Mouse (Mus musculus) testis, postnatal 10 days (tissue): ENCODE data around the gene Aars2.

ENCODE experiments used
- DNase-seq: peaks from one replicate; pipeline ENCODE4 v3.0.0; 2021; ENCODE audit warnings: low spot score

The Aars2 gene

DNA sequence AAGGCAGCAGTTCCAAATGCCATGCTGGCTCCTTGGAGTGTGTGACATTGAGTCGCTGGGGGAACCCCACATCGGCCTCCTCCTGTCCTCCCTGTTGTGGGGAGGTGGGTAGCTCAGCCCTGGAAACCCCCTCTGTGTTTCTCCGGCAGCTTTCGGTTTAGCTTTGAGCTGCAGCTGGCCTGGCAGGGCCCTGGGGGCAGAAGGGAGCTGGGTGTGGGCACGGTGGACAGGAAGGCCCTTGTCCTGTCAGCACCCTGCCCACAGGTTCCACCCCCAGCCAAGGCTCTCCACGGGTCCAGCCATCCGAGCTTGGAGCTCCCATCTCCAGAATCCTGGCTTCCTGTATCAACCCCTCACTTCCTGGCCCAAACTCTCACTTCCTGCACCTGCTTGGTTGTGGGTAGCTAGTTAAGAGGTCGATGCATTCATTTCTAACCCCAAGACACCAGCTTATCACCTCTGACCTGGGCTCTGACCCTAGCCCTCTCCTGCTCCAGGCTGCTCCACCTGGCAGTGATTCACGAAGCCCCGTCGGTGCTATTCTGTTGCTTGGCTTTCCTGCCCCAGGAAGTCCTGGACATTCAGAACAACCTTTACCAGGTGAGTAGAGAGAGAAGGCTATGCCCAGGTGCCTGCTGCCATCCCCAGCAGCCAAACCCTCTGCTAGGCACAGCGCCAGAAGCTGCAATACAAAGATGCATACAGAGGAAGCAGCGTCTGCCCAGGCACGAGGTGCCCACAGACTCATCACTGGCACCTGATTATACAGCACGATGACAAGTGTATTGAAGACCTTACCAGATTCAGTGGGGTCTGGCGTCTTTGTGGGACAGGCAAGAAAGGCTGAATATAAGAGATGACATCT is 51.6 kb downstream of the Aars2 start:
- DNase-seq: no peak

DNA sequence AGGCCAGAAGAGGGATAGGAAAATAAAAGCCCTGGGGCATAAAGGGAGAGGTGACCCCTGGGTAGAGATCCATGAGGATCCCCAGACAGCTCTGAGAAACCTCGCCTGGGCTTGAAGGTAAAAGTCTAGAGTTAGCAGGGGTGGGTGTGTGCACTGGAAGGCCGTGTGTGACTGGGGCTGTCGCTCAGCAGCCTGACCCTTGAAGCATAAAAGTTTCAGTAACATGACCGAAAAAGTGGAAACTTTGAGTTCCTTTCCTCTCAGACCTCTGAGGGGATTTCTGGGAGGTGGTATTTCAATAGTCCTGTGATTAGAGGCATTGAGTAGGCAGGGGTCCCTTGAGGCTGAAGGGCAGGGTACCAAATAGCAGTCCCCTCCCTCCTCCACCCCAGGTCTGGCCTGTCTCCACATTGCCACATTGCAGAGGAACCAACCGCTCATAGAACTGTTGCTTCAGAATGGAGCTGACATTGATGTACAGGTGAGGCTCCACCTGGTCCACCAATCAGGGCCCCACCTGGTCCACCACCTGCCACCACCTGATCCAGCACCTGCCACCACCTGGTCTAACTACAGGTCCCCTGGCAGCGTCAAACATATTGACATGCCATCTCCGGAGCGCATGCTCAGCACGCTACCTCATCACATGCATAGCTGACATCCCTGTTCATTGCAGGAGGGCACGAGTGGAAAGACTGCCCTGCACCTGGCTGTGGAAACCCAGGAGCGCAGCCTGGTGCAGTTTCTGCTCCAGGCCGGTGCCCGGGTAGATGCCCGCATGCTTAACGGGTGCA is 53.3 kb downstream of the Aars2 start:
- no peak for DNase-seq

DNA sequence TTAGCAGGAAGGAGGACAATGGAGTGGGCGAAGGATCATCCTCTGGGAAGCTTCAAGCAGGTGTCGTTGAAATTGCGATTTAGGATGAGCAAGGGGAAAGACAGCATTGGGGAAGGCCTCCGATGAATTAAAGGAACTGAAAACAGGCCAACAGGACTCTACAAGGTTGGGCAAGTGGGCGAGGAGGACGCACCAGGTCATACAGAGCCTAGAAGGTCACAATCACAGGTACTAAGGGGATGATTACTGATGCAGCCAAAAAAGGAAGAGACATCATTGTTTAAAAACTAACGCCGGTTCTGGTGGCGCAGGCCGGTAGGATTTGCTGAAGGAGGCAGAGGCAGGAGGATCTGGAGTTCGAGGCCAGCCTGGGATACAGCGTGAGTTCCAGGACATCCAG is 56.6 kb downstream of the Aars2 start:
- peak; percentile 45 for DNase-seq

DNA sequence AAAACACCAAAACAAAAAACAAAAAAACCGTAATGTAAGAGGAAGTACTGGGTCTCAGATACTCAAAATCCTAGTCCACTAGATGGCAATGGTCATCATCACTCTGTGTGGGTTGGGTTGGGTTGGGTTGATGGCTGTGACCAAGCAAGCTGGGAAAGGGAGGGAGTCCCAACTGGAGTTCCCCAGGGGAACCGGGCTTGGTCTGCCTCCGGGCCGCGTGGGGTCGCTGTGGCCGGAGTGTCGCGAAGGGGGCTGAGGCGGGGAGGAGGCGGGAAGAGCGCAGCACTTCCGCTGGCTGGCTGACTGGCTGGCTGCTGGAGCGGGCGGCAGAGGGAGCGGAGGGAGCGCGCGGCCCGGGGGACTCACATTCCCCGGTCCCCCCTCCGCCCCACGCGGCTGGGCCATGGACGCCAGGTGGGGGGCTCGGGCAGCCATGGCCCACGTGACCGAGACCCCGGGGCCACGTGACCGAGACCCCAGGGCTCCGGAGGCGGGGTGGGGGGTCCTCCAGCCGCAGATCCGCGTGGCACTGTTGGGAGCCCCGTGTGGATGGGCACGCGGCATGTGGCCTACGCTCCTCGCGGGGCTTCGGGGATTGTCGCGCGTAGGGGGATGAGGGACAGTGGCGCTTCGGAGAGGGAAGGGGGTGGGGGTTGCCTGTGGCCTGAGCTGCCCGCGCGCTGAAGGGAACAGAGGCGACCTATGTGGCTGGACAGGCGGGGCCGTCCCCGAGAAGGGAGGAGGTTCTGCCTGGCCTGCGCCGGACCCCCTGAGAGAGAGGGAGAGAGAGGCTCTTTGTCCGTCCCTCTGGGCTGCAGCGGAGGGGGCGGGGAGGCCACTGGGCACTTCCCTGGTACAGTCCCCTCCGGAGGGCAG is 57.3 kb downstream of the Aars2 start, which contains the start of gene Slc35b2:
Gene Slc35b2 (plus strand): TSS at position 220 of the 876 bp plus-strand sequence.
- peak; percentile 96 for DNase-seq

DNA sequence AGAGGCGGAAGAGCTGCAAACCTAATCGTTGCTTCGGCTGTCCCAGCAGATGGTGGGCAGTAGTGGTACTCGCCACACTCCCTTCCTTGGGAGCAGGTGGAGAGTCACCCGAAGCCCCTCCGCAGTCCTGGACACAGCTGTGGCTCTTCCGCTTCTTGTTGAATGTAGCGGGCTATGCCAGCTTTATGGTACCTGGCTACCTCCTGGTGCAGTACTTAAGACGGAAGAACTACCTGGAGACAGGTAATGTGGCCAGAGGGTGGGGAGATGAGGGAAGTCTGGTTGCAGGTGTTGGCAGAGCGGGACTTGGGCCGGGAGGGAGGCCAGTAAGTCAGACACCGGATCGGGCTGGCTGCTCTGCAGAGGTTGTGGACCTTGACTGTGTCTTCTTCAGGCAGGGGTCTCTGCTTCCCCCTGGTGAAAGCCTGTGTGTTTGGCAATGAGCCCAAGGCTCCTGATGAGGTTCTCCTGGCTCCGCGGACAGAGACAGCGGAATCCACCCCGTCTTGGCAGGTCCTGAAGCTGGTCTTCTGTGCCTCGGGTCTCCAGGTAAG is 58.0 kb downstream of the Aars2 start:
- DNase-seq: no peak

DNA sequence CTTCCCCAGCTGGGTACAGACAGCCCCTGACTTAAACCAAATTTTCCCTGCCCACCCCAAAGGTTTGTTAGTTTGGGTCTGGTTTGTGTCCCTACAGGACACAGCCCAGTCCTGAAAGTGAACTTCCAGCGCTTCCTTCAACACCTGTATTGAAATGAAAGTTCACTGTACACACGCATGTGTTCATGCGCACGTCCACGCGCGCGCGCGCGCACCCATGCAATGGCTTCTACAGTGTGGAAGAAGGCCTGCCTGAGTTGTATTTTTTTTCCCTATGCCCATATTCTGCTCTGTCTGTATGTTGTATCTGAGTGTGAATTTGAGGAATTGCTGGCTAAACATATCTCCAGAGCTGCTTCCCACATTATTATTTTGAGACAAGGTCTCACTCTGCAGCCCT is 58.5 kb downstream of the Aars2 start:
- no peak for DNase-seq

DNA sequence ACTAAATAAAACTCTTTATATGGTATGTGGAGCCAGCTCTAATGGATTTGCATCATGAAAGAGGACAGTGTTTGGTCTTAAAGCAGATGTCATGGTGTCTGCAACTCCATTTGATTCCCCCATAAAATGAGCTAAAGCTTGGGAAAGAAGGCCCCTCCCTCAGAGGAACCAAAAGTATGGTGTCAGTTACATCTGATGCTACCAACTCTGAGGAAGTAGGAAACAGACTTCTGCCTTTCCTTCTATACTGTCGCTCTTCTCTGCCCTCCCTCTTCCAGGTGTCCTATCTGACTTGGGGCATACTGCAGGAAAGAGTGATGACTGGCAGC is 59.4 kb downstream of the Aars2 start:
- no peak for DNase-seq

DNA sequence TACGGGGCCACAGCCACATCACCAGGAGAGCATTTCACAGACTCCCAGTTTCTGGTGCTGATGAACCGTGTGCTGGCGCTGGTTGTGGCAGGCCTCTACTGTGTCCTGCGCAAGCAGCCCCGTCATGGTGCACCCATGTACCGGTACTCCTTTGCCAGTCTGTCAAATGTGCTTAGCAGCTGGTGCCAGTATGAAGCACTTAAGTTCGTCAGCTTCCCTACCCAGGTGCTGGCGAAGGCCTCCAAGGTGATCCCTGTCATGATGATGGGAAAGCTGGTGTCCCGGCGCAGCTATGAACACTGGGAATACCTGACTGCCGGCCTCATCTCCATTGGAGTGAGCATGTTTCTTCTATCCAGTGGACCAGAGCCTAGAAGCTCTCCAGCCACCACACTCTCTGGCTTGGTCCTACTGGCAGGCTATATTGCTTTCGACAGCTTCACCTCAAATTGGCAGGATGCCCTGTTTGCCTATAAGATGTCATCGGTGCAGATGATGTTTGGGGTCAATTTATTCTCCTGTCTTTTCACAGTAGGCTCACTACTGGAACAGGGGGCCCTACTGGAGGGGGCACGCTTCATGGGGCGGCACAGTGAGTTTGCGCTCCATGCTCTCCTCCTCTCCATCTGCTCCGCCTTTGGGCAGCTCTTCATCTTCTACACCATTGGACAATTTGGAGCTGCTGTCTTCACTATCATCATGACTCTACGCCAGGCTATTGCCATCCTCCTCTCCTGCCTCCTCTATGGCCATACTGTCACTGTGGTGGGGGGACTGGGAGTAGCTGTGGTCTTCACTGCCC is 59.9 kb downstream of the Aars2 start:
- DNase-seq: no peak

DNA sequence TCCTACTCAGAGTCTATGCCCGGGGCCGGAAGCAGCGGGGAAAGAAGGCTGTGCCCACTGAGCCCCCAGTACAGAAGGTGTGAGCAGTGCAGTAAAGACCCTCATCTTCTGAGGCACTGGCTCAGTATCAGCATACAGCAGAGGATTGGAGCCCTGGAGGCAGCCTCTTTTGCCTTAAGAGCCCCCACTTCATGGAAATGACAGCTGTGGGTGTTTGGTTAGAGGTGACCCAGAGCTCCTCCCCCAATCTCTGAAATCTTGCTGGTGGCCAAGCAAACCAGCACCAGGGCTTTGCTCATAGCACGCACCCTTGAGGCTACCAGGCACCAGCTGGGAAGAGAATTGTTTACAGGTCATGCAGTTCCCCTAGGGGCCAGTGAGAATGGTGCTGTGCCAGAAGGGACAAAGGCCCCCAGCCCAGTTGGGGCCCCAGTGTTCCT is 60.5 kb downstream of the Aars2 start:
- no peak for DNase-seq

DNA sequence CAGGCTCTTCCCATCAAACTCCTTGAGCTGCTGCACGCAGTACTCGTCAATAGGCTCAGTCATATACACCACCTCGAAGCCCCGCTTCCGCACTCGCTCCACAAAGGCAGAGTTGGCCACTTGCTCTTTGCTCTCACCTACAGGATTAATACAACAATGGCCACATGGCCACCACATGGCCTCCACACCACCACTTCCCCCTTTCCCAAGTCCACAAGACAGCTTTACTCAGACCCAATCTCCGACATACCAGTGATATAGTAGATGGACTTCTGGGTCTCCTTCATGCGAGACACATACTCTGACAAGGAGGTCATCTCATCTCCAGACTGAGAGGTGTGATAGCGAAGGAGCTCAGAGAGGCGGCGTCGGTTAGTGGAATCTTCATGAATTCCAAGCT is 62.3 kb downstream of the Aars2 start:
- no peak for DNase-seq

DNA sequence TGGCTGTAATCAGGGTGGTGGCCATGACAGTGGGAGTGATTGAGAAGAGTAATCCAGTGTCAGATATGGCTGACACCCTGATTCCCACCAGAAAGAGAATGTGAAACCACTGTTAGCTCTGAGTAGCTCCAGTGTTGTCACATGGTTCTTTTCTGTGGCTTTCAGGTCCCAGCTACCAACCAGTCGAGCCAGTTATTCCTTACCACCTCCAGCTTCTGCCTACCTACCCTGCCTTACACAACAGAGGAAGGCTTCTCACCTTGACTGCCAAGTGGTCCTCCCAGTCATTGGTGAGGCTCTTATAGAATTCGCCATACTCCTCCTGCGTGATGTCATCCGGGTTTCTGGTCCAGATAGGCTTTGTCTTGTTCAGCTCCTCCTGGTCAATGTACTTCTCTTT is 63.4 kb downstream of the Aars2 start:
- DNase-seq: no peak
